Mouse (Mus musculus) lung, postnatal 0 days (tissue): ENCODE results near the gene Dclk2.

Experiments
- CTCF ChIP-seq: IDR thresholded peaks from 2 replicates; pipeline ENCODE4 v1.5.1; 2016; ENCODE audit warnings: antibody characterized with exemption, mild to moderate bottlenecking
- EP300 ChIP-seq: IDR thresholded peaks from 2 replicates; pipeline ENCODE4 v1.6.1; 2016; ENCODE audit warnings: antibody characterized with exemption, mild to moderate bottlenecking, control low read depth

DNA sequence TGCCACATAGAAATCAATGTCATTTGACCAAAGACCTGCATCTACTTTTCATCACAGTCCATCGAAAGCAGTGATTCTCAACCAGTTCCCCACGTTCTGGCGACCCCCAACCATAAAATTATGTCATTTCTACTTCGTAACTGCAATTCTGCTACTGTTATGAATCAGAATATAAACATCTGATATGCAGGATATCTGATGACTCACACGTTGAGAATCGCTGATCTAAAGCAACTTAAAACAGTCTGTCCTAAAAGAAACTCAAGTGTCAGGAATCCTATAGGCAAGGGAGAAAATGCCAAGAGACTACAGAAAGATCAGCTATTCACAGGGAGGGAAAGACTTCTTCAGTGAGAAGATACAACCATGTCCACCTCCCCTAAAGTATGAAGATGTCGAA lies 69.5 kb downstream of the Dclk2 start:
- TF ChIP-seq CTCF (no peak), EP300 (no peak)
